Mouse (Mus musculus) liver, embryonic 14.5 days (tissue): ENCODE results near the gene Rnf111. TPM values are rescaled to one million over a fixed set of nuclear protein-coding genes. Genes with fewer than 3 reads are reported as not detected.
A peak's percentile ranks its signal among the peaks of the same experiment; 100 is the strongest.

Experiments
- ATAC-seq: fragments of 200-750 bp; cut with Nextera tagmentation; 2 replicates; pipeline ENCODE4 v1.8.0; 2017; ENCODE audit warnings: moderate number of reproducible peaks, mild to moderate bottlenecking, moderate library complexity; ENCODE audit not compliant: insufficient read depth
- DNase-seq, 3 experiments: peaks; one replicate each; pipeline ENCODE4 v3.0.0-alpha.2; 2012 to 2013; ENCODE audit warnings: low read depth in 3 of 3, low spot score in 3 of 3
- H3K27ac ChIP-seq: fragments of 300-500 bp; sonication (generic); 2 replicates; pipeline ENCODE4 v1.5.1; 2014; ENCODE audit warnings: moderate library complexity, mild to moderate bottlenecking, control low read depth, inconsistent platforms
- H3K27me3 ChIP-seq: fragments of 300-500 bp; sonication (generic); 2 replicates; pipeline ENCODE4 v1.6.1; 2014; ENCODE audit warnings: mild to moderate bottlenecking, low read length, moderate library complexity; ENCODE audit not compliant: control insufficient read depth, insufficient read depth
- H3K36me3 ChIP-seq: fragments of 300-500 bp; sonication (generic); replicated peaks from 2 replicates; pipeline ENCODE4 v1.6.1; 2014; ENCODE audit warnings: low read depth; ENCODE audit not compliant: control insufficient read depth, insufficient read depth
- H3K4me1 ChIP-seq, 2 experiments: fragments of 200-500 bp in 1 of 2; fragments of 300-500 bp in 1 of 2; sonication (generic) in 1 of 2; replicated peaks; 2 replicates each; pipeline ENCODE4 v1.6.1; 2012 to 2014; ENCODE audit warnings: antibody characterized with exemption in 1 of 2, inconsistent platforms in 1 of 2, low read length in 1 of 2; ENCODE audit not compliant: control insufficient read depth in 2 of 2, insufficient read depth in 2 of 2
- H3K4me2 ChIP-seq: fragments of 300-500 bp; sonication (generic); 2 replicates; pipeline ENCODE4 v1.6.1; 2014; ENCODE audit warnings: low read depth, mild to moderate bottlenecking, control low read depth, moderate library complexity
- H3K4me3 ChIP-seq, 2 experiments: fragments of 200-500 bp in 1 of 2; fragments of 300-500 bp in 1 of 2; sonication (generic) in 1 of 2; 2 replicates each; pipeline ENCODE4 v1.5.1; 2012 to 2014; ENCODE audit warnings: low read depth in 2 of 2, low read length in 2 of 2, mild to moderate bottlenecking in 2 of 2, control low read depth in 1 of 2, inconsistent platforms in 1 of 2, moderate library complexity in 1 of 2; ENCODE audit not compliant: insufficient read depth in 1 of 2
- H3K9ac ChIP-seq: fragments of 300-500 bp; sonication (generic); replicated peaks from 2 replicates; pipeline ENCODE4 v1.6.1; 2014; ENCODE audit warnings: mild to moderate bottlenecking, control low read depth, moderate library complexity
- H3K9me3 ChIP-seq: fragments of 300-500 bp; sonication (generic); 2 replicates; pipeline ENCODE4 v1.6.1; 2016; ENCODE audit warnings: low read length, mixed read lengths; ENCODE audit not compliant: control insufficient read depth
- CTCF ChIP-seq: IDR thresholded peaks from 2 replicates; pipeline ENCODE4 v1.5.1; 2016; ENCODE audit warnings: antibody characterized with exemption, low read depth, control low read depth
- EP300 ChIP-seq: IDR thresholded peaks from 2 replicates; pipeline ENCODE4 v1.6.1; 2016; ENCODE audit warnings: antibody characterized with exemption, low read depth
- WGBS: fragments of 180-500 bp; shearing (Covaris S2); extraction: QIAGEN DNeasy Blood & Tissue Kit; methylation state at CpG from one replicate; pipeline ENCODE4 v1.1.7; 2014; ENCODE audit not compliant: insufficient replicate concordance; 5-methylcytosine and 5-hydroxymethylcytosine counted together
- microRNA-seq: library from miRNA; unstranded; fragments of <30 nt; microRNA quantifications from one replicate; pipeline ENCODE4, GENCODE M21; 2016
- polyA plus RNA-seq, 2 experiments: library from polyadenylated mRNA; depleted of rRNA in 1 of 2; stranded (reverse) in 1 of 2; unstranded in 1 of 2; fragments of >200 nt; fragmentation: Nextera tagmentation in 1 of 2; extraction: Ambion mirVana in 1 of 2; gene quantifications; 2 replicates each; pipeline versions ENCODE4 v1.2.1 to v1.2.3; 2012 to 2014

Gene Rnf111
- polyA plus RNA-seq, 2 experiments: 6.1 to 8.3 TPM

GRCm38 (mm10) chr9:70379502-70380467 lies 123.7 kb downstream of the Rnf111 start:
- H3K9ac ChIP-seq: no peak overlapping the region
- DNase-seq: no peak
- ATAC-seq: no peak
- no peak for TF ChIP-seq EP300
- TF ChIP-seq CTCF: no peak
- H3K36me3 ChIP-seq: no peaks in the 10 kb centered on the region
- no peaks in the 10 kb centered on the region for H3K9me3 ChIP-seq
- H3K4me3 ChIP-seq: no peak overlapping the region
- 65% methylated on average over 7 of the region's 7 CpGs for WGBS
- peaks cover 0 to 9% of the 10 kb centered on the region in 2 experiments; a peak in 3 of 4 replicates for H3K4me1 ChIP-seq
- H3K27ac ChIP-seq: no peak overlapping the region
- no peak overlapping the region for H3K4me2 ChIP-seq
- no peaks in the 10 kb centered on the region for H3K27me3 ChIP-seq

Small RNA genes within 50 kb of the gene (microRNA-seq; reads per million reads assigned to microRNA genes)
- 5.1 reads per million, percentile 7 among the genes with 10 or more reads in this experiment for gene Mir5626

Other genes starting within 250 kb of the Rnf111 start
- gene Ccnb2, start 82.2 kb downstream of the Rnf111 start, polyA plus RNA-seq (2012; rRNA removed): 97.0 and 116 TPM in 2 replicates
- gene Ccnb2, start 82.2 kb downstream of the Rnf111 start, polyA plus RNA-seq (2014; fragmentation: Nextera tagmentation; extraction: Ambion mirVana): 233 and 240 TPM in 2 replicates
- gene Sltm, start 39.0 kb upstream of the Rnf111 start, polyA plus RNA-seq (2012; rRNA removed): 7.9 and 17.2 TPM in 2 replicates
- gene Sltm, start 39.0 kb upstream of the Rnf111 start, polyA plus RNA-seq (2014; fragmentation: Nextera tagmentation; extraction: Ambion mirVana): 12.7 and 15.6 TPM in 2 replicates
- 0.47 and 0.50 TPM in 2 replicates for gene Gm10642, start 152.5 kb upstream of the Rnf111 start, polyA plus RNA-seq (2012; rRNA removed)
- gene Gm10642, start 152.5 kb upstream of the Rnf111 start, polyA plus RNA-seq (2014; fragmentation: Nextera tagmentation; extraction: Ambion mirVana): 0.66 and 0.86 TPM in 2 replicates
- 5.2 and 7.8 TPM in 2 replicates for gene Mindy2, start 153.4 kb upstream of the Rnf111 start, polyA plus RNA-seq (2012; rRNA removed)
- gene Mindy2, start 153.4 kb upstream of the Rnf111 start, polyA plus RNA-seq (2014; fragmentation: Nextera tagmentation; extraction: Ambion mirVana): 13.7 and 15.3 TPM in 2 replicates
- 27.6 and 37.2 TPM in 2 replicates for gene Adam10, start 175.3 kb upstream of the Rnf111 start, polyA plus RNA-seq (2012; rRNA removed)
- 55.2 and 61.5 TPM in 2 replicates for gene Adam10, start 175.3 kb upstream of the Rnf111 start, polyA plus RNA-seq (2014; fragmentation: Nextera tagmentation; extraction: Ambion mirVana)